Mouse (Mus musculus): ENCODE measurements around the gene Utp3.

- TF ChIP-seq POLR2A (IDR thresholded peaks at IDR 0.05; ENCODE audit: borderline replicate concordance, extremely low read depth, low read depth, low read length) = no peak
- TF ChIP-seq CTCF (IDR thresholded peaks at IDR 0.05; ENCODE audit: insufficient read depth, low read length) = no peak
Observed at GRCm38 (mm10) chr5:88569541-88569940, 15.3 kb downstream of the Utp3 start.
